Mouse (Mus musculus) cortical plate, adult 2 months (tissue): ENCODE measurements around the gene Dppa5a.

Source experiments
- CTCF ChIP-seq: fragments of 200-500 bp; IDR thresholded peaks from 2 replicates; pipeline ENCODE4 v1.5.1; 2011; ENCODE audit warnings: mild to moderate bottlenecking, control low read depth, low read length; ENCODE audit not compliant: insufficient read depth; ENCODE audit errors: extremely low read depth
- POLR2A ChIP-seq: fragments of 200-500 bp; IDR thresholded peaks from 2 replicates; pipeline ENCODE4 v1.6.1; 2011; ENCODE audit warnings: mild to moderate bottlenecking, low read length, control low read depth; ENCODE audit not compliant: insufficient read depth; ENCODE audit errors: extremely low read depth

DNA sequence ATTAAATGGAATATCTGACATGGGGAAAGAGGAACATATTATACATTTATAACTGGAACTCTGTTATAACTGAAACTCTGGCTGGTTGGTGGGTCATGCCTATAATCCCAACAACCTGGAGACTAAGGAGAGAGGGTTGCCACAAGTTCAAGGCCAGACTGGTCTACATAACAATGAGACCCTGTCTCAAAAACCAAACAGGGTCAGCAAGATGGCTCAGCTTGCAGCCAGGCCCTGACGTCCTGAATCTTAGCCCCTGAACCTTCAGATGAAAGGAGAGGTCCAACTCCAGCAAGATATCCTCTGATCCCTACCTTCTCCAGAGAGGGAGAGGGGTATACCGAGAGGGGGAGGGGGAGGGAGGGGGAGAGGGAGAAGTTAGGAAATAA, 7.5 kb downstream of the Dppa5a start:
- no peak for TF ChIP-seq POLR2A
- TF ChIP-seq CTCF = no peak
